Mouse (Mus musculus) midbrain, embryonic 12.5 days (tissue): ENCODE results near the gene Madcam1. TPM values are rescaled to one million over a fixed set of nuclear protein-coding genes. Genes with fewer than 3 reads are reported as not detected.
"Not testable (repeated sequence)": the region's sequence is repeated elsewhere in the genome, so short reads cannot be mapped to it uniquely, and the experiment has no call there.

Experiments
- ATAC-seq: fragments of 200-750 bp; cut with Nextera tagmentation; 2 replicates; pipeline ENCODE4 v1.8.0; 2017; ENCODE audit warnings: low read depth, moderate TSS enrichment, moderate library complexity; ENCODE audit not compliant: low FRiP score
- H3K27ac ChIP-seq: fragments of 300-500 bp; sonication (generic); replicated peaks from 2 replicates; pipeline ENCODE4 v1.5.1; 2016; ENCODE audit warnings: mild to moderate bottlenecking
- H3K27me3 ChIP-seq: fragments of 300-500 bp; sonication (generic); 2 replicates; pipeline ENCODE4 v1.6.1; 2016; ENCODE audit warnings: mild to moderate bottlenecking
- H3K36me3 ChIP-seq: fragments of 300-500 bp; sonication (generic); 2 replicates; pipeline ENCODE4 v1.6.1; 2016
- H3K4me1 ChIP-seq: fragments of 300-500 bp; sonication (generic); 2 replicates; pipeline ENCODE4 v1.6.1; 2016
- H3K4me2 ChIP-seq: fragments of 300-500 bp; sonication (generic); replicated peaks from 2 replicates; pipeline ENCODE4 v1.6.1; 2016; ENCODE audit warnings: mild to moderate bottlenecking, moderate library complexity
- H3K4me3 ChIP-seq: fragments of 300-500 bp; sonication (generic); 2 replicates; pipeline ENCODE4 v1.5.1; 2016; ENCODE audit warnings: mild to moderate bottlenecking
- H3K9ac ChIP-seq: fragments of 300-500 bp; sonication (generic); replicated peaks from 2 replicates; pipeline ENCODE4 v1.6.1; 2016; ENCODE audit warnings: mild to moderate bottlenecking, moderate library complexity
- H3K9me3 ChIP-seq: fragments of 300-500 bp; sonication (generic); 2 replicates; pipeline ENCODE4 v1.6.1; 2016; ENCODE audit warnings: mild to moderate bottlenecking
- WGBS: fragments of 180-500 bp; shearing (Covaris S2); methylation state at CpG from one replicate; pipeline ENCODE4 v1.1.7; 2016; 5-methylcytosine and 5-hydroxymethylcytosine counted together
- polyA plus RNA-seq: library from polyadenylated mRNA; unstranded; fragments of >200 nt; fragmentation: Nextera tagmentation; extraction: Ambion mirVana; gene quantifications from 2 replicates; pipeline ENCODE4 v1.2.1, GENCODE M21; 2016

Gene Madcam1
- polyA plus RNA-seq, 1 experiment from 2014 or later = 1.7 TPM

GRCm38 (mm10) chr10:79694379-79694655 is 30.0 kb downstream of the Madcam1 start:
- no peak for ATAC-seq
- Histone ChIP-seq H3K4me3 (no peak overlapping the region), H3K4me2 (no peak overlapping the region), H3K36me3 (peaks cover 2% of the 10 kb centered on the region), H3K9me3 (peaks cover 6% of the 10 kb centered on the region; the same call in 1 of the 2 replicates), H3K27me3 (no peaks in the 10 kb centered on the region), H3K27ac (no peak overlapping the region), H3K9ac (no peak overlapping the region), H3K4me1 (no peaks in the 10 kb centered on the region; the same call in 1 of the 2 replicates)
- WGBS = 79% methylated on average over 6 of the region's 6 CpGs

GRCm38 (mm10) chr10:79695231-79696128 is 31.1 kb downstream of the Madcam1 start:
- H3K4me2 ChIP-seq = no peak overlapping the region
- ATAC-seq = 0 out of 2 replicates have a peak, but pooled peaks have one; percentile 47
- WGBS = 69% methylated on average over 13 of the region's 13 CpGs
- H3K36me3 ChIP-seq = no peaks in the 10 kb centered on the region
- H3K4me3 ChIP-seq = no peak overlapping the region
- H3K27ac ChIP-seq = no peak overlapping the region
- H3K9ac ChIP-seq = no peak overlapping the region
- no peaks in the 10 kb centered on the region for H3K27me3 ChIP-seq
- H3K9me3 ChIP-seq = peaks cover 6% of the 10 kb centered on the region; the same call in 1 of the 2 replicates
- no peaks in the 10 kb centered on the region; the same call in 1 of the 2 replicates for H3K4me1 ChIP-seq

GRCm38 (mm10) chr10:79696129-79696651 is 31.8 kb downstream of the Madcam1 start:
- H3K9me3 ChIP-seq = peaks cover 6% of the 10 kb centered on the region; the same call in 1 of the 2 replicates
- no peak overlapping the region for H3K4me3 ChIP-seq
- no peaks in the 10 kb centered on the region for H3K36me3 ChIP-seq
- WGBS = 69% methylated on average over 9 of the region's 9 CpGs
- H3K4me2 ChIP-seq = no peak overlapping the region
- H3K9ac ChIP-seq = no peak overlapping the region
- H3K4me1 ChIP-seq = no peaks in the 10 kb centered on the region; the same call in 1 of the 2 replicates
- H3K27ac ChIP-seq = no peak overlapping the region
- ATAC-seq = no peak
- no peaks in the 10 kb centered on the region for H3K27me3 ChIP-seq

GRCm38 (mm10) chr10:79697916-79698315 is 33.6 kb downstream of the Madcam1 start:
- Histone ChIP-seq H3K27me3 (no peaks in the 10 kb centered on the region), H3K4me1 (peaks cover 4% of the 10 kb centered on the region; the same call in 1 of the 2 replicates), H3K36me3 (no peaks in the 10 kb centered on the region), H3K9ac (no peak overlapping the region), H3K27ac (no peak overlapping the region), H3K9me3 (no peaks in the 10 kb centered on the region), H3K4me2 (no peak overlapping the region), H3K4me3 (no peak overlapping the region)
- WGBS = 85% methylated on average over 6 of the region's 6 CpGs
- ATAC-seq = no peak

GRCm38 (mm10) chr10:79698459-79698858 is 34.1 kb downstream of the Madcam1 start:
- H3K27ac ChIP-seq = no peak overlapping the region
- H3K4me1 ChIP-seq = peaks cover 4% of the 10 kb centered on the region; the same call in 1 of the 2 replicates
- ATAC-seq = no peak
- no peaks in the 10 kb centered on the region for H3K36me3 ChIP-seq
- 93% methylated on average over 6 of the region's 6 CpGs for WGBS
- H3K27me3 ChIP-seq = no peaks in the 10 kb centered on the region
- no peak overlapping the region for H3K4me3 ChIP-seq
- no peak overlapping the region for H3K9ac ChIP-seq
- no peak overlapping the region for H3K4me2 ChIP-seq
- no peaks in the 10 kb centered on the region for H3K9me3 ChIP-seq

- no peaks in the 10 kb centered on the region for H3K9me3 ChIP-seq
- H3K27ac ChIP-seq = no peak overlapping the region
- no peak for ATAC-seq
- H3K27me3 ChIP-seq = no peaks in the 10 kb centered on the region
- H3K4me1 ChIP-seq = peaks cover 13% of the 10 kb centered on the region
- 51% methylated on average over 7 of the region's 7 CpGs for WGBS
- no peaks in the 10 kb centered on the region for H3K36me3 ChIP-seq
- H3K9ac ChIP-seq = no peak overlapping the region
- no peak overlapping the region for H3K4me3 ChIP-seq
- no peak overlapping the region for H3K4me2 ChIP-seq
These were observed 36.3 kb downstream of the Madcam1 start for GRCm38 (mm10) chr10:79700676-79701075.

- 69% methylated on average over 10 of the region's 10 CpGs for whole genome bisulfite sequencing
- no peaks in the 10 kb centered on the region for H3K27me3 ChIP-seq
- 0 out of 2 replicates have a peak overlapping the region, but pooled peaks have one; percentile 20 for H3K27ac ChIP-seq
- H3K4me3 ChIP-seq = no peak overlapping the region
- H3K9ac ChIP-seq = no peak overlapping the region
- H3K4me2 ChIP-seq = no peak overlapping the region
- no peak for ATAC-seq
- H3K36me3 ChIP-seq = no peaks in the 10 kb centered on the region
- H3K9me3 ChIP-seq = no peaks in the 10 kb centered on the region
- peaks cover 22% of the 10 kb centered on the region for H3K4me1 ChIP-seq
These were observed 37.2 kb downstream of the Madcam1 start for GRCm38 (mm10) chr10:79701443-79702129.

GRCm38 (mm10) chr10:79702970-79703369 is 38.6 kb downstream of the Madcam1 start:
- not testable (repeated sequence) for H3K9ac ChIP-seq, H3K4me3 ChIP-seq, H3K27me3 ChIP-seq, H3K4me2 ChIP-seq, H3K27ac ChIP-seq, H3K36me3 ChIP-seq, ATAC-seq, H3K9me3 ChIP-seq
- WGBS = 91% methylated on average over 4 of the region's 4 CpGs
- peaks cover 28% of the 10 kb centered on the region for H3K4me1 ChIP-seq

- Histone ChIP-seq H3K4me1 (peaks cover 28% of the 10 kb centered on the region), H3K27ac (peak overlapping the region; percentile 68), H3K4me2 (peak overlapping the region; percentile 98), H3K27me3 (no peaks in the 10 kb centered on the region), H3K36me3 (peaks cover 10% of the 10 kb centered on the region), H3K9me3 (no peaks in the 10 kb centered on the region), H3K4me3 (peak overlapping the region; percentile 82), H3K9ac (peak overlapping the region; percentile 46; the same call in 1 of the 2 replicates)
- whole genome bisulfite sequencing = 74% methylated on average over 10 of the region's 10 CpGs
- 0 out of 2 replicates have a peak, but pooled peaks have one; percentile 1 for ATAC-seq
These were observed 39.2 kb downstream of the Madcam1 start for GRCm38 (mm10) chr10:79703541-79703940.

GRCm38 (mm10) chr10:79704065-79704969 is 40.0 kb downstream of the Madcam1 start, which contains the start of gene Bsg:
Gene Bsg, plus strand, starts transcription at chr10:79704491.
- peaks cover 18% of the 10 kb centered on the region for H3K36me3 ChIP-seq
- under 1% methylated on average over 55 of the region's 65 CpGs for WGBS
- H3K27me3 ChIP-seq = no peaks in the 10 kb centered on the region
- peak; percentile 97 for ATAC-seq
- H3K4me3 ChIP-seq = peak within 1 kb of the TSS; percentile 82
- peak within 1 kb of the TSS; percentile 83 for H3K27ac ChIP-seq
- H3K4me2 ChIP-seq = peak within 1 kb of the TSS; percentile 98
- H3K9me3 ChIP-seq = no peaks in the 10 kb centered on the region
- peak within 1 kb of the TSS; percentile 92 for H3K9ac ChIP-seq
- peaks cover 28% of the 10 kb centered on the region for H3K4me1 ChIP-seq

GRCm38 (mm10) chr10:79704970-79705360 is 40.6 kb downstream of the Madcam1 start:
- peaks cover 24% of the 10 kb centered on the region for H3K36me3 ChIP-seq
- H3K9ac ChIP-seq = peak overlapping the region; percentile 92
- no peaks in the 10 kb centered on the region for H3K27me3 ChIP-seq
- WGBS = 7% methylated on average over 10 of the region's 10 CpGs
- no peaks in the 10 kb centered on the region for H3K9me3 ChIP-seq
- peaks cover 28% of the 10 kb centered on the region for H3K4me1 ChIP-seq
- no peak for ATAC-seq
- peak overlapping the region; percentile 83 for H3K27ac ChIP-seq
- peak overlapping the region; percentile 98 for H3K4me2 ChIP-seq
- peak overlapping the region; percentile 82 for H3K4me3 ChIP-seq
